Mouse (Mus musculus) adrenal gland, adult (tissue): ENCODE results near the gene Rb1.
A peak's percentile ranks its signal among the peaks of the same experiment; 100 is the strongest.

ENCODE experiments used
- DNase-seq, 2 experiments: peaks; one replicate each; pipeline ENCODE4 v3.0.0; 2022 to 2023; ENCODE audit warnings: low spot score in 1 of 2; ENCODE audit not compliant: inconsistent age in 2 of 2

Gene Rb1

GRCm38 (mm10) chr14:73168605-73169004 lies 157.0 kb downstream of the Rb1 start:
- no peak for DNase-seq

- DNase-seq = peak in 1 of 2 experiments; percentile 38
Observed at GRCm38 (mm10) chr14:73165136-73165535, 160.5 kb downstream of the Rb1 start.

- DNase-seq = no peak
Observed at GRCm38 (mm10) chr14:73163363-73163998, 162.1 kb downstream of the Rb1 start.

GRCm38 (mm10) chr14:73162192-73162800 lies 163.3 kb downstream of the Rb1 start:
- DNase-seq = peak in 1 of 2 experiments; percentile 39

- no peak for DNase-seq
Observed at GRCm38 (mm10) chr14:73161303-73161702, 164.3 kb downstream of the Rb1 start.

- DNase-seq = no peak
Observed at GRCm38 (mm10) chr14:73148125-73148524, 177.5 kb downstream of the Rb1 start.

GRCm38 (mm10) chr14:73146721-73147120 lies 178.9 kb downstream of the Rb1 start:
- no peak for DNase-seq

GRCm38 (mm10) chr14:73145531-73145930 lies 180.1 kb downstream of the Rb1 start:
- DNase-seq = no peak

- DNase-seq = no peak
Observed at GRCm38 (mm10) chr14:73143710-73144420, 181.8 kb downstream of the Rb1 start.

GRCm38 (mm10) chr14:73142896-73143709 lies 182.5 kb downstream of the Rb1 start:
- DNase-seq = peak; percentile 92 to 97

GRCm38 (mm10) chr14:73142421-73142895 lies 183.2 kb downstream of the Rb1 start:
- DNase-seq = no peak

GRCm38 (mm10) chr14:73141800-73142199 lies 183.8 kb downstream of the Rb1 start:
- no peak for DNase-seq

GRCm38 (mm10) chr14:73139866-73140265 lies 185.8 kb downstream of the Rb1 start:
- no peak for DNase-seq

- DNase-seq = no peak
Observed at GRCm38 (mm10) chr14:73138483-73138882, 187.1 kb downstream of the Rb1 start.

GRCm38 (mm10) chr14:73137234-73137633 lies 188.4 kb downstream of the Rb1 start:
- no peak for DNase-seq
